Mouse (Mus musculus) kidney, embryonic 14.5 days (tissue): Measurements from ENCODE around the gene Mapk1ip1l. TPM values are rescaled to one million over a fixed set of nuclear protein-coding genes. Genes with fewer than 3 reads are reported as not detected.

Experiments used
- ATAC-seq: fragments of 200-750 bp; cut with Nextera tagmentation; 2 replicates; pipeline ENCODE4 v1.8.0; 2017; ENCODE audit warnings: moderate number of reproducible peaks, mild to moderate bottlenecking, moderate TSS enrichment, moderate library complexity; ENCODE audit not compliant: low FRiP score, low TSS enrichment
- H3K27ac ChIP-seq: fragments of 300-500 bp; sonication (generic); 2 replicates; pipeline ENCODE4 v1.5.1; 2014; ENCODE audit warnings: low read depth, mild to moderate bottlenecking, low read length, moderate library complexity, mixed read lengths
- H3K27me3 ChIP-seq: fragments of 300-500 bp; sonication (generic); 2 replicates; pipeline ENCODE4 v1.6.1; 2014; ENCODE audit warnings: mild to moderate bottlenecking, low read length; ENCODE audit not compliant: control insufficient read depth, insufficient read depth
- H3K36me3 ChIP-seq: fragments of 300-500 bp; sonication (generic); 2 replicates; pipeline ENCODE4 v1.6.1; 2014; ENCODE audit warnings: low read length, mixed read lengths; ENCODE audit not compliant: control insufficient read depth, insufficient read depth
- H3K4me1 ChIP-seq: fragments of 300-500 bp; sonication (generic); 2 replicates; pipeline ENCODE4 v1.6.1; 2014; ENCODE audit warnings: low read length, mixed read lengths; ENCODE audit not compliant: control insufficient read depth, insufficient read depth
- H3K4me2 ChIP-seq: fragments of 300-500 bp; sonication (generic); replicated peaks from 2 replicates; pipeline ENCODE4 v1.6.1; 2014; ENCODE audit warnings: low read depth, mild to moderate bottlenecking, low read length
- H3K4me3 ChIP-seq: fragments of 300-500 bp; sonication (generic); 2 replicates; pipeline ENCODE4 v1.5.1; 2014; ENCODE audit warnings: mild to moderate bottlenecking, low read length
- H3K9ac ChIP-seq: fragments of 300-500 bp; sonication (generic); 2 replicates; pipeline ENCODE4 v1.6.1; 2014; ENCODE audit warnings: low read depth, mild to moderate bottlenecking, low read length, moderate library complexity
- H3K9me3 ChIP-seq: fragments of 300-500 bp; sonication (generic); 2 replicates; pipeline ENCODE4 v1.6.1; 2016; ENCODE audit warnings: low read length; ENCODE audit not compliant: control insufficient read depth
- WGBS: fragments of 180-500 bp; shearing (Covaris S2); extraction: QIAGEN DNeasy Blood & Tissue Kit; methylation state at CpG from one replicate; pipeline ENCODE4 v1.1.7; 2014; 5-methylcytosine and 5-hydroxymethylcytosine counted together
- polyA plus RNA-seq: library from polyadenylated mRNA; unstranded; fragments of >200 nt; fragmentation: Nextera tagmentation; extraction: Ambion mirVana; gene quantifications from 2 replicates; pipeline ENCODE4 v1.2.1, GENCODE M21; 2014

Gene Mapk1ip1l
- polyA plus RNA-seq, 1 experiment from 2014 or later = 104 TPM

- H3K27me3 ChIP-seq = no peaks in the 10 kb centered on the region
- H3K4me3 ChIP-seq = no peak overlapping the region
- no peaks in the 10 kb centered on the region for H3K4me1 ChIP-seq
- H3K4me2 ChIP-seq = no peak overlapping the region
- no peak for ATAC-seq
- WGBS = 69% methylated on average over 3 of the region's 3 CpGs
- no peak overlapping the region for H3K9ac ChIP-seq
- H3K9me3 ChIP-seq = no peaks in the 10 kb centered on the region
- no peaks in the 10 kb centered on the region for H3K36me3 ChIP-seq
- no peak overlapping the region for H3K27ac ChIP-seq
These were observed 61.5 kb downstream of the Mapk1ip1l start for GRCm38 (mm10) chr14:47359610-47360009.

- ATAC-seq = no peak
- H3K9ac ChIP-seq = no peak overlapping the region
- H3K9me3 ChIP-seq = no peaks in the 10 kb centered on the region
- no peaks in the 10 kb centered on the region for H3K36me3 ChIP-seq
- H3K4me1 ChIP-seq = 0 out of 2 replicates have a peak, but pooled peaks cover 8% of the 10 kb centered on the region
- no peaks in the 10 kb centered on the region for H3K27me3 ChIP-seq
- H3K4me2 ChIP-seq = no peak overlapping the region
- H3K4me3 ChIP-seq = no peak overlapping the region
- no peak overlapping the region for H3K27ac ChIP-seq
- 83% methylated on average over 2 of the region's 2 CpGs for WGBS
These were observed 63.4 kb downstream of the Mapk1ip1l start for GRCm38 (mm10) chr14:47361418-47361817.

- no peaks in the 10 kb centered on the region for H3K27me3 ChIP-seq
- H3K9me3 ChIP-seq = no peaks in the 10 kb centered on the region
- no peak overlapping the region for H3K4me2 ChIP-seq
- H3K4me1 ChIP-seq = 0 out of 2 replicates have a peak, but pooled peaks cover 8% of the 10 kb centered on the region
- H3K27ac ChIP-seq = no peak overlapping the region
- H3K36me3 ChIP-seq = no peaks in the 10 kb centered on the region
- ATAC-seq = no peak
- H3K9ac ChIP-seq = no peak overlapping the region
- H3K4me3 ChIP-seq = no peak overlapping the region
- WGBS = 79% methylated on average over 9 of the region's 9 CpGs
These were observed 63.8 kb downstream of the Mapk1ip1l start for GRCm38 (mm10) chr14:47361899-47362298.

GRCm38 (mm10) chr14:47364742-47365449 is 66.8 kb downstream of the Mapk1ip1l start:
- no peak overlapping the region for H3K27ac ChIP-seq

GRCm38 (mm10) chr14:47366881-47367321 is 68.8 kb downstream of the Mapk1ip1l start:
- Histone ChIP-seq H3K27me3 (no peaks in the 10 kb centered on the region), H3K9ac (no peak overlapping the region), H3K4me3 (no peak overlapping the region), H3K9me3 (no peaks in the 10 kb centered on the region), H3K27ac (peak overlapping the region; percentile 62; the same call in 1 of the 2 replicates), H3K36me3 (no peaks in the 10 kb centered on the region), H3K4me2 (no peak overlapping the region), H3K4me1 (0 out of 2 replicates have a peak, but pooled peaks cover 12% of the 10 kb centered on the region)
- no peak for ATAC-seq
- 51% methylated on average over 7 of the region's 7 CpGs for WGBS

More at GRCm38 (mm10) chr14:47364742-47365449, 66.8 kb downstream of the Mapk1ip1l start:
- Histone ChIP-seq H3K4me1 (0 out of 2 replicates have a peak, but pooled peaks cover 8% of the 10 kb centered on the region), H3K36me3 (no peaks in the 10 kb centered on the region), H3K4me3 (peak overlapping the region; percentile 7; the same call in 1 of the 2 replicates), H3K9me3 (no peaks in the 10 kb centered on the region), H3K4me2 (peak overlapping the region; percentile 43), H3K27me3 (no peaks in the 10 kb centered on the region), H3K9ac (0 out of 2 replicates have a peak overlapping the region, but pooled peaks have one; percentile 4)
- 33% methylated on average over 21 of the region's 21 CpGs for WGBS
- peak; percentile 68; the same call in 1 of the 2 replicates for ATAC-seq

- Histone ChIP-seq H3K27me3 (no peaks in the 10 kb centered on the region), H3K4me3 (no peak within 1 kb of the TSS), H3K9ac (no peak within 1 kb of the TSS), H3K4me1 (0 out of 2 replicates have a peak, but pooled peaks cover 12% of the 10 kb centered on the region), H3K36me3 (no peaks in the 10 kb centered on the region), H3K27ac (peak within 1 kb of the TSS; percentile 62), H3K9me3 (no peaks in the 10 kb centered on the region), H3K4me2 (no peak within 1 kb of the TSS)
- 61% methylated on average over 9 of the region's 9 CpGs for WGBS
- peak; percentile 61 for ATAC-seq
These were observed 69.4 kb downstream of the Mapk1ip1l start, which contains the start of gene Lgals3 for GRCm38 (mm10) chr14:47367461-47367860. Lgals3 (plus strand) TSS chr14:47367751.

- no peaks in the 10 kb centered on the region for H3K36me3 ChIP-seq
- no peak overlapping the region for H3K27ac ChIP-seq
- no peak overlapping the region for H3K4me2 ChIP-seq
- H3K27me3 ChIP-seq = peaks cover 15% of the 10 kb centered on the region
- no peaks in the 10 kb centered on the region for H3K9me3 ChIP-seq
- H3K4me3 ChIP-seq = no peak overlapping the region
- no peak for ATAC-seq
- 0 out of 2 replicates have a peak, but pooled peaks cover 12% of the 10 kb centered on the region for H3K4me1 ChIP-seq
- H3K9ac ChIP-seq = no peak overlapping the region
- WGBS = 84% methylated on average over 5 of the region's 5 CpGs
These were observed 71.7 kb downstream of the Mapk1ip1l start for GRCm38 (mm10) chr14:47369741-47370140.

- no peak overlapping the region for H3K4me3 ChIP-seq
- ATAC-seq = no peak
- H3K27ac ChIP-seq = no peak overlapping the region
- no peaks in the 10 kb centered on the region for H3K9me3 ChIP-seq
- H3K27me3 ChIP-seq = peaks cover 15% of the 10 kb centered on the region
- no peak overlapping the region for H3K4me2 ChIP-seq
- no peaks in the 10 kb centered on the region for H3K36me3 ChIP-seq
- WGBS = 71% methylated on average over 3 of the region's 3 CpGs
- 0 out of 2 replicates have a peak, but pooled peaks cover 4% of the 10 kb centered on the region for H3K4me1 ChIP-seq
- H3K9ac ChIP-seq = no peak overlapping the region
These were observed 72.7 kb downstream of the Mapk1ip1l start for GRCm38 (mm10) chr14:47370790-47371189.

GRCm38 (mm10) chr14:47371689-47372088 is 73.6 kb downstream of the Mapk1ip1l start:
- no peaks in the 10 kb centered on the region for H3K36me3 ChIP-seq
- no peak overlapping the region for H3K9ac ChIP-seq
- no peak overlapping the region for H3K27ac ChIP-seq
- no peak overlapping the region for H3K4me3 ChIP-seq
- H3K27me3 ChIP-seq = peaks cover 15% of the 10 kb centered on the region
- H3K4me2 ChIP-seq = no peak overlapping the region
- H3K4me1 ChIP-seq = 0 out of 2 replicates have a peak, but pooled peaks cover 4% of the 10 kb centered on the region
- 64% methylated on average over 6 of the region's 6 CpGs for WGBS
- 0 out of 2 replicates have a peak, but pooled peaks have one; percentile 9 for ATAC-seq
- no peaks in the 10 kb centered on the region for H3K9me3 ChIP-seq
